Mouse (Mus musculus): ENCODE measurements around the gene Krt25.

DNA sequence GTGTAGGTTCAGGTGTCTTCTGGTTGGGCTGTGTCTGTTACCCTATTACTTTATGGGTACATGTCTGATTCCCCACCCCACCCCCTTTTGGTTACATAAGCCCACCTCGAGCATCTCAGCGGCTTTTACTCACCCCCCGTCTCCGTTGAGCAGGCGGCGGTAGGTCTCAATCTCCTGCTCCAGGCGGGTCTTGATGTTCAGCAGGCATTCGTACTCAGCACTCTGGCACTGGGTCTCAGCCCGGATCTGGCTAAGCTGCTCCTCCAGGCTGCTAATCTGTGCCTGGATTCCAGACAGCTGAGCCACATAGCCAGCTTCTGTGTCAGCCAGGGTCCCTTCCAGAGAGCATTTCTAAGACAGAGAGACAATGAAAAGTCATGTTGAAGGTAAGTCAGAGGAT is 41.6 kb downstream of the Krt25 start:
- TF ChIP-seq CTCF (conservative IDR thresholded peaks at IDR 0.05; ENCODE audit: low read length) (no peak), NANOG (IDR thresholded peaks at IDR 0.05; ENCODE audit: borderline replicate concordance, low read length) (no peak), POU5F1 (IDR thresholded peaks at IDR 0.05; ENCODE audit: borderline replicate concordance, low read length) (no peak)

Measured in E14TG2a.4 (cell line).